In the genomic region with DNA sequence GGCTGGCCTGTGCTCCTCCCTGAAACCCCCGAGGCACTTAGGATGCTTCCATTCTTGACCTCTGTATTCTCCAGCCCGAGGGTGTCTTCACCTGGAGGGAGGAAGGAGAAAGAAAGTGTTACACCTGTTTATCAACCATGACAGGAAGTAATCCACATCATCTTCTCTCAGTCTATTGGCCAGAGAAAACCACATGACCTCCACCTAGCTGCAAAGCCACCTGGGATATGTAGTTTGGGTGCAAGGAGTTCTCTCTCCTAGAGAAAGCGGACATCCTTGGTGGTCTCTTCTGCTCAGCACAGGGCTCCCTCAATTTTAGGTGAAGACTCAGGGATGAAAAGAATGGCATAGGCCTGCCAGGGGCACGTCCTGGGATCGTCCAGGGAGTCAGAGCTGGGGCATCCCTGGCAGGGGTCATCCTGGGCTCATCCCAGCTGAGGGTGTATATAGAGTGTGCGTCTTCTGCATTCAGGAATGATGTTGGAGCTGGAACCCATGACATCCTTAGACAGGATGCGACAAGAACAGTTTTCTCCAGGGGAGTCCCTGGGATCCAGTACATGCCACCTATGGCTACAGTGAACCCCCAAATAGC, we compare ENCODE assay signal across 9 mouse cellular contexts.
DNase-seq lines count a peak whose midpoint lies in the region; ATAC-seq and TF ChIP-seq lines count a peak whose summit lies in the region.
"Had no signal": no experiment of that assay in that cellular context is flagged by ENCODE, and none has a peak within 500 bp of the region (broad histone marks: within the 10 kb centered on the region; RNA-seq: fewer than 3 reads in every experiment).

No protein-coding gene starts in this region.

- H3K4me3 ChIP-seq in testis, adult 2 months (ENCODE audit: control insufficient read depth, low read depth, low read length), result peak overlapping the region; percentile 13; the same call in 1 of the 2 replicates
- H3K4me3 ChIP-seq in embryonic facial prominence, embryonic 11.5 days (ENCODE audit: low read depth, low read length), result no peak overlapping the region
- no peak overlapping the region for H3K4me3 ChIP-seq in intestine, embryonic 16.5 days (ENCODE audit: low read length)
- H3K4me3 ChIP-seq in stomach, postnatal 0 days (ENCODE audit: low read depth, low read length), result no peak overlapping the region
- H3K4me3 ChIP-seq in heart, embryonic 12.5 days, result no peak overlapping the region

- H3K27me3 ChIP-seq in testis, adult 2 months (ENCODE audit: control insufficient read depth, insufficient read depth, low read length), result no peaks in the 10 kb centered on the region
- no peaks in the 10 kb centered on the region for H3K27me3 ChIP-seq in embryonic facial prominence, embryonic 11.5 days (ENCODE audit: control insufficient read depth, insufficient read depth, low read length)
- no peaks in the 10 kb centered on the region for H3K27me3 ChIP-seq in intestine, embryonic 16.5 days (replicated peaks; ENCODE audit: control insufficient read depth, insufficient read depth, low read length)
- no peaks in the 10 kb centered on the region for H3K27me3 ChIP-seq in stomach, postnatal 0 days (ENCODE audit: control insufficient read depth, insufficient read depth, low read length)
- H3K27me3 ChIP-seq in heart, embryonic 12.5 days (replicated peaks), result no peaks in the 10 kb centered on the region

- H3K36me3 ChIP-seq in testis, adult 2 months (ENCODE audit: control insufficient read depth, insufficient read depth, low read length), result no peaks in the 10 kb centered on the region
- H3K36me3 ChIP-seq in embryonic facial prominence, embryonic 11.5 days (replicated peaks; ENCODE audit: control insufficient read depth, insufficient read depth, low read depth, low read length), result no peaks in the 10 kb centered on the region
- H3K36me3 ChIP-seq in intestine, embryonic 16.5 days (ENCODE audit: control insufficient read depth, insufficient read depth, low read length), result no peaks in the 10 kb centered on the region
- no peaks in the 10 kb centered on the region for H3K36me3 ChIP-seq in stomach, postnatal 0 days (ENCODE audit: control insufficient read depth, insufficient read depth, low read length)
- no peaks in the 10 kb centered on the region for H3K36me3 ChIP-seq in heart, embryonic 12.5 days

- peak overlapping the region; percentile 36 for H3K27ac ChIP-seq in testis, adult 2 months (ENCODE audit: control insufficient read depth, insufficient read depth, low read depth, low read length)
- no peak overlapping the region for H3K27ac ChIP-seq in embryonic facial prominence, embryonic 11.5 days (replicated peaks; ENCODE audit: low read depth, low read length)
- no peak overlapping the region for H3K27ac ChIP-seq in intestine, embryonic 16.5 days (ENCODE audit: low read length)
- H3K27ac ChIP-seq in stomach, postnatal 0 days (replicated peaks), result no peak overlapping the region
- no peak overlapping the region for H3K27ac ChIP-seq in heart, embryonic 12.5 days (ENCODE audit: poor library complexity, severe bottlenecking)

- no peak overlapping the region for H3K9ac ChIP-seq in embryonic facial prominence, embryonic 11.5 days (replicated peaks; ENCODE audit: low read length)
- H3K9ac ChIP-seq in intestine, embryonic 16.5 days (ENCODE audit: low read depth, low read length), result no peak overlapping the region
- H3K9ac ChIP-seq in stomach, postnatal 0 days (ENCODE audit: low read length), result no peak overlapping the region
- H3K9ac ChIP-seq in heart, embryonic 12.5 days, result no peak overlapping the region

- no peak for TF ChIP-seq EP300 in stomach, postnatal 0 days (optimal IDR thresholded peaks at IDR 0.05)

- no peak for DNase-seq in testis, postnatal 14 days (ENCODE audit: low spot score)
- DNase-seq in embryonic facial prominence, embryonic 11.5 days (ENCODE audit: low spot score), result peak; percentile 54
- no peak for DNase-seq in stomach, postnatal 0 days (ENCODE audit: low spot score)
- no peak for DNase-seq in adrenal gland, adult 2 months
- no peak for DNase-seq in frontal cortex, postnatal 36 days (ENCODE audit: low spot score in 2 of 2)
- DNase-seq: adrenal gland, adult 8-10 months had no signal

- ATAC-seq in embryonic facial prominence, embryonic 11.5 days (replicated peaks; ENCODE audit: insufficient number of reproducible peaks, low FRiP score, low TSS enrichment, low read depth), result peak; percentile 64; the same call in 1 of the 2 replicates
- ATAC-seq in intestine, embryonic 16.5 days, result 0 out of 2 replicates have a peak, but pooled peaks have one; percentile 21
- ATAC-seq in stomach, postnatal 0 days (ENCODE audit: low FRiP score, low TSS enrichment), result 0 out of 2 replicates have a peak, but pooled peaks have one; percentile 63
- no peak for ATAC-seq in heart, embryonic 12.5 days (ENCODE audit: insufficient number of reproducible peaks, low FRiP score)

- WGBS in embryonic facial prominence, embryonic 11.5 days, result 47% methylated on average over 7 of the region's 7 CpGs
- WGBS in intestine, embryonic 16.5 days, result 57% methylated on average over 7 of the region's 7 CpGs
- WGBS in stomach, postnatal 0 days, result 58% methylated on average over 7 of the region's 7 CpGs
- 63% methylated on average over 7 of the region's 7 CpGs for WGBS in heart, embryonic 12.5 days

- no peak overlapping the region for H3K4me2 ChIP-seq in embryonic facial prominence, embryonic 11.5 days (ENCODE audit: low read depth, low read length)
- no peak overlapping the region for H3K4me2 ChIP-seq in intestine, embryonic 16.5 days (ENCODE audit: low read depth, low read length)
- H3K4me2 ChIP-seq in stomach, postnatal 0 days (replicated peaks; ENCODE audit: low read depth), result no peak overlapping the region
- H3K4me2 ChIP-seq in heart, embryonic 12.5 days, result no peak overlapping the region

- TF ChIP-seq POLR2A in testis, adult 2 months (IDR thresholded peaks at IDR 0.05; ENCODE audit: control insufficient read depth, low read depth, low read length), result no peak

- no peaks in the 10 kb centered on the region for H3K9me3 ChIP-seq in embryonic facial prominence, embryonic 11.5 days (replicated peaks; ENCODE audit: control insufficient read depth, low read length)
- no peaks in the 10 kb centered on the region for H3K9me3 ChIP-seq in intestine, embryonic 16.5 days (ENCODE audit: control insufficient read depth, low read length)
- H3K9me3 ChIP-seq in stomach, postnatal 0 days (ENCODE audit: control insufficient read depth, low read length), result no peaks in the 10 kb centered on the region
- no peaks in the 10 kb centered on the region for H3K9me3 ChIP-seq in heart, embryonic 12.5 days (replicated peaks)

- H3K4me1 ChIP-seq in testis, adult 2 months (ENCODE audit: control insufficient read depth, insufficient read depth, low read length), result peaks cover 7% of the 10 kb centered on the region
- H3K4me1 ChIP-seq in embryonic facial prominence, embryonic 11.5 days (ENCODE audit: control insufficient read depth, insufficient read depth, low read length), result no peaks in the 10 kb centered on the region
- no peaks in the 10 kb centered on the region for H3K4me1 ChIP-seq in intestine, embryonic 16.5 days (ENCODE audit: control insufficient read depth, insufficient read depth, low read length)
- H3K4me1 ChIP-seq in stomach, postnatal 0 days (replicated peaks; ENCODE audit: control insufficient read depth, insufficient read depth), result no peaks in the 10 kb centered on the region
- peaks cover 36% of the 10 kb centered on the region for H3K4me1 ChIP-seq in heart, embryonic 12.5 days (replicated peaks)

- no peak for TF ChIP-seq CTCF in testis, adult 2 months (IDR thresholded peaks at IDR 0.05; ENCODE audit: control insufficient read depth, insufficient read depth, insufficient replicate concordance, low read depth, low read length)
- TF ChIP-seq CTCF in stomach, postnatal 0 days (IDR thresholded peaks at IDR 0.05; ENCODE audit: low read depth), result no peak
